ENCODE assay signal across 22 mouse cellular contexts in genomic region chr9:14970805-14971525, GRCm38 (mm10).
DNase-seq lines count a peak whose midpoint lies in the region; ATAC-seq lines count a peak whose summit lies in the region.
"Had no signal": no experiment of that assay in that cellular context is flagged by ENCODE, and none has a peak within 500 bp of the region (broad histone marks: within the 10 kb centered on the region; RNA-seq: fewer than 3 reads in every experiment).

No protein-coding gene starts in this region.

- H3K9ac ChIP-seq in liver, embryonic 15.5 days, result no peak overlapping the region
- H3K9ac ChIP-seq: embryonic facial prominence, embryonic 12.5 days; hindbrain, embryonic 12.5 days had no signal

- H3K27ac ChIP-seq in liver, embryonic 15.5 days (replicated peaks), result peak overlapping the region; percentile 73
- H3K27ac ChIP-seq: embryonic facial prominence, embryonic 12.5 days; forebrain, embryonic 10.5 days; gastrocnemius, adult 2 months; heart, embryonic 10.5 days; hindbrain, embryonic 12.5 days had no signal

- intact Hi-C loops in left cerebral cortex, postnatal 25 days (cut with DNase I), result no loop called here

- peak; percentile 65 for ATAC-seq in erythroblast, adult 5-6 weeks (replicated peaks; ENCODE audit: low FRiP score, poor library complexity, severe bottlenecking)
- peak; percentile 80 for ATAC-seq in erythroid progenitor cell, adult 5-6 weeks (replicated peaks; ENCODE audit: low FRiP score, poor library complexity, severe bottlenecking)
- peak; percentile 87 for ATAC-seq in liver, embryonic 15.5 days (ENCODE audit: insufficient read depth)
- ATAC-seq: forebrain, embryonic 14.5 days; hindbrain, embryonic 16.5 days had no signal

- WGBS in liver, embryonic 15.5 days (ENCODE audit: insufficient replicate concordance), result 39% methylated on average over 3 of the region's 3 CpGs

- DNase-seq in cerebellum, adult 11-12 months, result no peak
- no peak for DNase-seq in spleen, postnatal 14 days (ENCODE audit: low spot score in 2 of 2)
- DNase-seq in left cerebral cortex, postnatal 25 days (ENCODE audit: low spot score in 2 of 2), result no peak
- DNase-seq: adrenal gland, adult 8-10 months; adrenal gland, postnatal 36 days; cerebellum, adult 11 months; cerebellum, adult 9-10 months; cerebellum, postnatal 25 days; gastrocnemius, adult 2 months; gastrocnemius, postnatal 36 days; heart, adult 18-20 months; heart, postnatal 10 days; heart, postnatal 4 days had no signal

- H3K9me3 ChIP-seq in liver, embryonic 15.5 days (replicated peaks), result no peaks in the 10 kb centered on the region
- H3K9me3 ChIP-seq: embryonic facial prominence, embryonic 12.5 days; forebrain, embryonic 10.5 days; heart, embryonic 10.5 days; hindbrain, embryonic 12.5 days had no signal

- H3K4me3 ChIP-seq in liver, embryonic 15.5 days (replicated peaks), result no peak overlapping the region
- H3K4me3 ChIP-seq: embryonic facial prominence, embryonic 12.5 days; forebrain, embryonic 10.5 days; gastrocnemius, adult 2 months; heart, embryonic 10.5 days; hindbrain, embryonic 12.5 days had no signal

- no peaks in the 10 kb centered on the region for H3K36me3 ChIP-seq in liver, embryonic 15.5 days (replicated peaks)
- H3K36me3 ChIP-seq: embryonic facial prominence, embryonic 12.5 days; forebrain, embryonic 10.5 days; heart, embryonic 10.5 days; hindbrain, embryonic 12.5 days had no signal

- no peaks in the 10 kb centered on the region for H3K27me3 ChIP-seq in liver, embryonic 15.5 days
- H3K27me3 ChIP-seq: embryonic facial prominence, embryonic 12.5 days; hindbrain, embryonic 12.5 days had no signal

- H3K4me1 ChIP-seq in liver, embryonic 15.5 days (replicated peaks), result peaks cover 43% of the 10 kb centered on the region
- H3K4me1 ChIP-seq: embryonic facial prominence, embryonic 12.5 days; forebrain, embryonic 10.5 days; heart, embryonic 10.5 days; hindbrain, embryonic 12.5 days had no signal

- H3K4me2 ChIP-seq in liver, embryonic 15.5 days, result peak overlapping the region; percentile 50
- H3K4me2 ChIP-seq: embryonic facial prominence, embryonic 12.5 days; hindbrain, embryonic 12.5 days had no signal
